Mouse (Mus musculus) mesoderm, embryonic 11.5 days (tissue): ENCODE data around the gene Cnp.
"Not testable (repeated sequence)": the region's sequence is repeated elsewhere in the genome, so short reads cannot be mapped to it uniquely, and the experiment has no call there.

Experiments used
- DNase-seq: peaks from one replicate; pipeline ENCODE4 v3.0.0-alpha.2; 2012; ENCODE audit warnings: low read depth, low spot score

Gene Cnp

GRCm38 (mm10) chr11:100555583-100555982, 19.1 kb upstream of the Cnp start:
- peak; percentile 64 for DNase-seq

GRCm38 (mm10) chr11:100557563-100557962, 17.1 kb upstream of the Cnp start:
- DNase-seq: no peak

- DNase-seq: no peak
Observed at GRCm38 (mm10) chr11:100559476-100559875, 15.2 kb upstream of the Cnp start.

GRCm38 (mm10) chr11:100561748-100562147, 13.0 kb upstream of the Cnp start:
- DNase-seq: no peak

- no peak for DNase-seq
Observed at GRCm38 (mm10) chr11:100564297-100564696, 10.4 kb upstream of the Cnp start.

GRCm38 (mm10) chr11:100564703-100565102, 10.0 kb upstream of the Cnp start:
- DNase-seq: no peak

GRCm38 (mm10) chr11:100567229-100567628, 7.5 kb upstream of the Cnp start:
- DNase-seq: no peak

- DNase-seq: no peak
Observed at GRCm38 (mm10) chr11:100567815-100568245, 6.9 kb upstream of the Cnp start.

GRCm38 (mm10) chr11:100568692-100569091, 6.0 kb upstream of the Cnp start:
- no peak for DNase-seq

GRCm38 (mm10) chr11:100569789-100570188, 4.9 kb upstream of the Cnp start:
- DNase-seq: no peak

- peak; percentile 86 for DNase-seq
Observed at GRCm38 (mm10) chr11:100570430-100571201, 4.1 kb upstream of the Cnp start.

- no peak for DNase-seq
Observed at GRCm38 (mm10) chr11:100571202-100571567, 3.5 kb upstream of the Cnp start.

- no peak for DNase-seq
Observed at GRCm38 (mm10) chr11:100574188-100574587, 516 bp upstream of the Cnp start.

- no peak for DNase-seq
Observed at GRCm38 (mm10) chr11:100575484-100575855, 766 bp downstream of the Cnp start.

- DNase-seq: no peak
Observed at GRCm38 (mm10) chr11:100576256-100576655, 1.6 kb downstream of the Cnp start.

GRCm38 (mm10) chr11:100577852-100578599, 3.3 kb downstream of the Cnp start:
- DNase-seq: no peak

GRCm38 (mm10) chr11:100579116-100579799, 4.6 kb downstream of the Cnp start:
- DNase-seq: no peak

GRCm38 (mm10) chr11:100580275-100580674, 5.6 kb downstream of the Cnp start:
- DNase-seq: no peak

- DNase-seq: no peak
Observed at GRCm38 (mm10) chr11:100581756-100582155, 7.1 kb downstream of the Cnp start.

GRCm38 (mm10) chr11:100582413-100582812, 7.7 kb downstream of the Cnp start:
- DNase-seq: not testable (repeated sequence)

- no peak for DNase-seq
Observed at GRCm38 (mm10) chr11:100582836-100583235, 8.1 kb downstream of the Cnp start.

- DNase-seq: no peak
Observed at GRCm38 (mm10) chr11:100584561-100584961, 9.9 kb downstream of the Cnp start.
